Mouse (Mus musculus) T-helper 17 cell (primary cell): Measurements from ENCODE around the gene Atp13a3.

Source experiments
- in situ Hi-C, 2 experiments: fragments of 300-600 bp; cut with MboI, MseI; formaldehyde crosslinking; loops; 1 replicate in 1 of 2; 2 replicates in 1 of 2; pipeline ENCODE4 v1.15.1; 2025; ENCODE audit warnings: high pct_unique_total_duplicates in 2 of 2

The Atp13a3 gene

DNA sequence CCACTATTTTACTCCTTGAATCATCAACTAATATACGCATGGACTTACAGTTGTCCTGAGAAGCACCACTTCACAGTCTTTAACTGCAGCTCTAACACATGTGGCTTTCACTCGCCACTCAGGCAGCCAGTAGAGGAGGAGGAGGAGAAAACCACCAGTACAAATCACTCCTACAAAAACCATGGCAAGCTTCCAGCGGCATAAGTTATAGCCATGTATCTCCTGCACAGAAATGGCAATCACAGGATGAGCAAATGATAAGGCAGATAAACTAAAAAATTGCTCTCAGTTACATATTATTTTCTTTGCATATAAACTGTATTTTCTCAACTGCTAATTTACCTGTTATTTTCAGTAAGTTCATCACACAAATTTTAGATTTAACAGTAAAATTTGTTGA is 43.2 kb downstream of the Atp13a3 start:
- in situ Hi-C loops: no loop called here

DNA sequence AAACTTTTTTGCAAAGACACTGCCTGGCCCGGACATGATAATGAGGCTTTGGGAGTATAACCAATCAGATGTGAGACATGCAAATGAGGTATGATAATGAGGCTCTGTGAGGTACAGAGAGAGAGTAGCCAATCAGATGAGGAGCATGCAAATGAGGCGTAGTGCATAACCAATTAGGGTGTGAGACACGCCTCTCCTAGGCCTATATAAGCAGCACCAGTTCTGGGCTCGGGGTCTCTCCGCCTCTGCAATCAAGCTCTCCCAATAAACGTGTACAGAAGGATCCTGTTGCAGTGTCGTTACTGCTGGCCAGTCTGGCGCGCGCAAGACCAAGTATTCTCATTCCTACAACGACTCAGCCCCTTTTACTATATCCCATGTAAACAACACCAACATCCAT is 52.3 kb downstream of the Atp13a3 start:
- in situ Hi-C loops: loop anchor here in 1 of 2 experiments (5.0 kb wide), 1 partner anchor 36 kb away; no protein-coding TSS in a partner anchor

DNA sequence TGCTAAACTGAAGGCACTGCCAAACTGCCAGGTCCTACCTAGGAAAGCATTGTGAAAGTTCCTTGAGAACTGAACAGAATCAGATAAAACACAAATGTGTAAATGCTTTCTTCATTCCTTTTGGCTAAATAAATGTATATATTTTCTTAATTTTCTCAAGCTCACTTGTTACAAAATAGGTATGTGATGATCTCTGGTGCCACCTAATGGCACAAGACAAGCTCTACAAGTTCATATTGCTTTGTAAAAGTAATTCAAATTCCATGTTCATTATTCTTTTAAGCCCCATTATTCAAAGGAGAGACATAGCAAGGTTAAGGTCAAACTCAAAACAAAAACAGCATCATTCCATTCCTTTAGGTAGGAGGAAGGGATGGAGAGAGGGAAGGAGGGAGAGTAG is 91.5 kb downstream of the Atp13a3 start:
- in situ Hi-C loops: loop anchor here in 1 of 2 experiments (5.0 kb wide), 1 partner anchor 687 kb away; no protein-coding TSS in a partner anchor

DNA sequence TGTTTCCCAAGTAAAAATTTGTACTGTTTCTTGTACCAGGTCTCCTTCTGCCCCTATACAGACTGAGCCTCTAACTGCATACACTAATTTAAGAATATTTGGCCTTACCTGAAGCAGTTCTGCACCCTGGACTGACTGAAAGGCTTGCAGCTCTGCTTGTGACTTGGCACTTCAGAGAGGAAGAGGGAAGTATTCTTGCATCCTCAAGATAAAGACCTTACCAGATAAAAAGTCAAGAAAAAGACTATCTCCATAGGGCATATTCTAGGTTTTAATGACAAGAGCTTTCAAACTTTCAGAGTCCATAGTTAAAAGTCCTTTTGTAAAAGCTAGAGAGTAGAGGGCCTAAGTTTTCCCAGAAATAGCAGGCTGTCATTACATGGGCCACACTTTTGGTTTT is 95.1 kb downstream of the Atp13a3 start, which contains the start of gene Gp5:
TSS of gene Gp5 (minus strand) at position 133 of the 400 bp plus-strand sequence.
- in situ Hi-C loops: loop anchor here in 1 of 2 experiments (5.0 kb wide), 1 partner anchor 683 kb away; no protein-coding TSS in a partner anchor

DNA sequence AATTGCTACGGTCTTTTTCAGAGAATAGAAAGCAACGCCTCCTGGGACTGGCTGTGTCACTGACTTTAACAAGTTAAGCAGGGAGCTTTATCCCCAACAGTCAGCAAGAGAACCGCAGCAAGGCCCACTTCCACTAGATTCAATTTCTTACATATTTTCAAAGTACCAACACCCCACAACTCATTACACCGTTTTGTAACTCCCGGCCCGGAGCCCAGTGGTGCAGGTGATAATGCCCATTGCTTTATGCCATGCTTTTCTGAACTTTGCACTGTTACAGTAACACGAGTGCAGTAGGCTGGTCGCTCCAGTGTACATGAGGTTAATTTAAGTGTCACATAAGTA is 95.6 kb downstream of the Atp13a3 start:
- in situ Hi-C loops: loop anchor here in 1 of 2 experiments (5.0 kb wide), 1 partner anchor 683 kb away; no protein-coding TSS in a partner anchor

DNA sequence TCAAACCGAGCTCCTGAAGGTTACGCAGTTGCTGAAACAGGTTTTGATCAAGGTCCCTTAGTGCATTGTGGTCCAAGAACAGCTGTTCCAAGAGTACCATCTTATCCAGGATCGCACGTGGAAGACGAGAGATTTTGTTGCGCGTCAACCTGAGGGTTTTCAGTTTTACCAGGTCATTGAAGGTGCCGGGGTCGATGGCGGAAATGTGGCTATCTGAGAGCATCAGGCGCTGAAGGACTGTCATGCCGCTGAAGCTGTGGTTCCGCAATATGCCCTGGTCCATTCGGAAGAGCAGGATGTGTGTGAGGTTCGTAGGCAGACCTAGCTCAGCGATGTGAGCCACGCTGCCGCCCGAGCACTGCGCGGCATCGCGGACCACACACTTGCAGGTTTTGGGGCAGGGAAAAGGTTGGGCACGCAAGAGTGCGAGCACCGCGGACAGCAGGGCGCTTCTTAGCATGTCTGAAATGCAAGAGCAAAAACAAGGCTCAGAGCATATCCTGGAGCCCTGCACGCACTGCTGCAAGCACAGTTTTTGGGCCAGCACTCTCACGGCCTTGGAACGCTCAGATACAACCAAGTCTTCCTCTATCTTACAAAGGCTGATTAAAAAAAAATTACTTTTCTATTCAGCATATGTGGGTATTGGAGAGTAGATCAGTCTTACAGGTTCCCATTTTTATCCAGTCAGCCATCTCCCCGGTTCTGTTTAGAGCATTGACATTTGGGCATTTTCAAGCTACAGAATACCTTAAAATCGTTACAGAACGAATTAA is 96.2 kb downstream of the Atp13a3 start:
- in situ Hi-C loops: loop anchor here in 1 of 2 experiments (5.0 kb wide), 1 partner anchor 682 kb away; no protein-coding TSS in a partner anchor

DNA sequence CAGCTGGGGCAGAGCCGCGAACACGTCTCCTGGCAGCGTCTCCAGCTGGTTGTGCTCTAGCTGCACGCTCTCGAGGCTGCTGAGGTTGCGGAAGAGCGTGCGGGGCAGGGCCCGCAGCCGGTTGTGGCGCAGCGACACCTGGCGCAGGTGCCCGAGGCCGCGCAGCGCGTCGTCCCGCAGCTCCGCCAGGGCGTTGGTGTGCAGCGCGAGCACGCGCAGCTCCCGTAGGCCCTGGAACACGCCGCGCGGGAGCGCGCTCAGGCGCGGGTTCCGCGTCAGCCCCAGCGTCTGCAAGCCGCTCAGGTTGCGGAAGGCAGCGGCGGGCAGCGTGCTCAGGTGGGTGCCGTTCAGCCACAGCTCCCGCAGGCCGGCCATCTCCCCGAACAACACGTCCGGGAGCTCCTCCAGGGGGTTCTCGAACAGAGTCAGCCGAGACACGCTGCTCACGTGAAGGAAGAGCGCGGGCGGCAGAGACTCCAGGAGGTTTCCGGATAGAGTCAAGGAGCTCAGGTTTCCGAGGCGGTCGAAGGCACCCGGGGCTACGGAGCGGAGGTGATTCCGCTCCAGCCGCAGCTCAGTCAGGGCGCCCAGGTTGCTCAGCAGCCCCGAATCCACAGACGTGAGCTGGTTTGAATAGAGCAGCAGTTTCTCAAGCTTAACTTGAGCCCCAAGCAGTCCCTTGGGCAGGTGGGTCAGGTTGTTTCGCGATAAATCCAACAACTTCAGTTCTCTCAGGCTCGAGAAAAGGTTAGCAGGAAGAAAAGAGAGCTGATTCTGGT is 97.0 kb downstream of the Atp13a3 start:
- in situ Hi-C loops: no loop called here

DNA sequence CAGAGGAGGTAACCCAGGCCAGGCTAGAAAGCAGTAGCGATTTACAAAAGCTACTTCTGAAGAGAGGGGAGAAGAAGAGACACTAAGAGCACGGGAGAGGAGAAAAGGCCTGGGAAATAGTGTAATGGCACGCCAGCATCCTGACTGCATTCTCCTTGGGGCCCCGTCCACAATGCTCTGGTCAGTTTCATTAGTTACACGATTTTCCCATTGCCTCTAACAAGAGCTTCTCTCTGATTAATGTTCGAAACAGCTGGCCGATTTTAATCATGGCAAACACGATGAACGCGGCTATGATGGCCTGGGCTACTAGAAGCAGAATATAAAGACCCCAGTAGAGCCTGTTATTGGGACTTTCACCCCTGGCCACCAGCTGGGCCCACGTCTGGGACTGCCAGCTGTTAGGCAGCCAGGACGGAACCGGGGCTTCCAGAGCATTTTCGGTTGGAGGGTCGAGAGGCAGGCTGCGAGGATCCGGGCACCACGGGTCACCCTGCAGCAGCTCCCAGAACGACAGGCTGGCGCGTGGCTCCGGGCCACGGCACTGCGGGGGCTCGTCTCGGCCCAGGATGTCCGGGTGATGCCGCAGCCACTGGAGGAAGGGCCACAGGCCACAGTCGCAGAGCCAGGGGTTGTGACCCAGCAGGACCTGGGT is 97.7 kb downstream of the Atp13a3 start:
- in situ Hi-C loops: no loop called here

DNA sequence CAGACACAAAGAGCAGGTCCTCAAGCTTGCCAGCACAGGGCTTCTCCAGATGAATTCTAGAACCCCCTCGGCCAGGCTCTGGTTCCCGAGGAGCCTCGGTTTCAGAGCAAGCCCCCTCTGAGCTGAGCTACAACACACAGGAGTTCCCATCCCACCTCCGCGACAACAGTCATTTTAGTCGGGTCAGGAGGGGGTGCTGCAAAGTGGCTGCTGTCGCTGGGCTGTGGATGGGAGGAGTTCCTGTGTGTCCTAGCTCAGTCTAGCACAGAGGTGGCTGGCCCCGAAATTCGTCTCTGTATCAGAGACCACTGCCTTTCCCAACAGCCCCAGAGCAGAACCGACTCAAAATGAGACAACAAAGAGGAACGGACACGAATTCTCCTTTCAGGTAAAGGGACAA is 98.5 kb downstream of the Atp13a3 start:
- in situ Hi-C loops: no loop called here

DNA sequence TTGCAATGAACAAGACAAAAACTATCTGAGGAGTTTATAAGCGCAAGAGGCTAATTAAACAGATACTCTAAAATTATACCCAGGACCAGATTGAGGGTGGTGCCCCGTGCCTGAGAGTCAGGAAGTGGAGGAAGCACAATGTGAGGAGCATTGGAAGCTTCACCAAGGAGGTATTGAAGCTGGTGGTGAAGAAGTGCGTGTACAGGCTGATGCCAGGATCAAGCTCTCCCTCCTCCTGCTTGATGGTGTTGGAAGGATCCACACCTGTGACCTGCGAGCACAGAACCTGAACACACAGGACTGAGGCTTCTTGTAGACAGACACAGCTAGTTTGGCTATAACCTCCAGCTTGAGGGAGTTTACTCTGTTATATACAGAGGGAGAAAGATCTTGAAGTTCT is 99.7 kb downstream of the Atp13a3 start:
- in situ Hi-C loops: no loop called here

DNA sequence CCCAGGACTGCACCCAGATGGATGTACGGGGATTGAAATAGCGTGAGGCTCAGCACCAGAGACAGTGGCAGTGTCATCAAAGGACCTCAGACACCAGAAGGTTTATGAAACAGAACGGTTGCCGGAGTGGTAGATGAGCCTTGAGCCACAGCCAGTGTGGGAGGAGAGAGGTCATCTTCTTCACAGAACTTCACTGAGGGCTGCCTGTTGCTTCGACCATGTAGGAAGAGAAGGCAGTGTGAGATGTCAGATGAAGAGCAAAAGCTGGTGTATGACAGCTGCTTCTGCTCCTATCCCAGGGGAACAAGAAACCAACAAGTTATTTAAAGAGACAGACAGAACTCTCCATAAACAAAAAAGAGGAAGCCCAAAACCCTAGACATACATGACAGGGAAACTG is 101.5 kb downstream of the Atp13a3 start:
- in situ Hi-C loops: no loop called here

DNA sequence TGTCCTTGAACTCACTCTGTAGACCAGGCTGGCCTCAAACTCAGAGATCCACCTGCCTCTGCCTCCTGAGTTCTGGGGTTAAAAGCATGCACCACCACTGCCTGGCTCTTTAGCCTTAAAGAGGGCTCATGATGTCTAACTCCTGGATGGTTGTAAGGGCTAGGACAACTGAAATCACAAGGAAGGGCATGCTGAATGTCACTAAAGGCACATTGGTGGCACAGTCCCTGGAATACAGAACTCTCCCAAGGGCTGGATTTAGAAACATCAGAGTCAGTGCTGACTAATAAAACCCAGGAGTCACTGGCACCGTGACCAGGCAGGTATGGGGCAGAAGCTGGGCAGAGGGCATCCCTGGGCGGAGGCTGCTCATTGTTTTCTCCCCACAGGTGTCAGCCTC is 102.4 kb downstream of the Atp13a3 start:
- in situ Hi-C loops: no loop called here

DNA sequence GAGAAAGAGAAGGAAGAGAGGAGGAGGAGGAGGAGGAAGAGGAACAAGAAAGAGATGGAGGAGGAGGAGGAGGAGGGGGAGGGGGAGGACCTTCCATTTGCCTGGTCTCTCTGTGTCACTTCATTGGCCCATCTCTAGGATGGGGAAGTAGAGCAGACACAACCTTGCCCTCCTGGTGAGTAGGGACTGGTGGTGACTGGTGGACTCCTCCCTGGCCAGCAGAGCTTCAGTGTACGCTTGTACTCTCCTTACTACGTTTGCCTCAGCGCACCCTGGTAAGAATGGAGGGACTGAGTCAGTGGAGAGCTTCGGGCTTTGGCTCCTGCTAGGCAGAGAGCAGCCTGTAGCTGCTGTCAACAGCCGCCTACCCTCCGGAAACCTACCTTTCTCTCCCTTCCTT is 103.1 kb downstream of the Atp13a3 start:
- in situ Hi-C loops: no loop called here

DNA sequence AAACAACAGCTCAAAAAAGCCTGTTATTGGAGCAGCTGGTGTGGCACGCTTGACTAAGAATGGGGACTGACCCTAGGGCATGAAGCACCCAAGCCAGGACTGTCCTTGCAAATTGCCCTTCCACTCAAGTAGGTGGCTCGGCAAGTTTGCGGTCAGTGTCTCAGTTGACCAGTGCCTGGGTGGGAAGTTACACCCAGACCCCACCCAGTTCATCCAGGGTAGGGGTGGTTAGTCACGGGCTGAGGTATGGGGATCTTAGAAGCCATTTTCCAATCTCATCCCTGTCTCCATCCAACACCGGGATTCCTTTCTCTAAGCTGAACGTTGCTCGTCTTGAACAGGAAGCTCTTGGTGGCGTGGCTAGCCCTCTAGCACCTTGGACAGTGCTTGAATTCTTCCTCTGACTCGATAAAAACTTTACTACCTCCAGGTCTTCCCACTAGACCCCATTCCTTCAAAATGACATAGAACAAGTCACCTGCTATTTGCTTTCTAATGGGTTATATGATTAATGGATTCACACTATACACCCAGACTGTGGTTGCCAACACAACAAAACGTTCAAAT is 106.0 kb downstream of the Atp13a3 start:
- in situ Hi-C loops: no loop called here

DNA sequence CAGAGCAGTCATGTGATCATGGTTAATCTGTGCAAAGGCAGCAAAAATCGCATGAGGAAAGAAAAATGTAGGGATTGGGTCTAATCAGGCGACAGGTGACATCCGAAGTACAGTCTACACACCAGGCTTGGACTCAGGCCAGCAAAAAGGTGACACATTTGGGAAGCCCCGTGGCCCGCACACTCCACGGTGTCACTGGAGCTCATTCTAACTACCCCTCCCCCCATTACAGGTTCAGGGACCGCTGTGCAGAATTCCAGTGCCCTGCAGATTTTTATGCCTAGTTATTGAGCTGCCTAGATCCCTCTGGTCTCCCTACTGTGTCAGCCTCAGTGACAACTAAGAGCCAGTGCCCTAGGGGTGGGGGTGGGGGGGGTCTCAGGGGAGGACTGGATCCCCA is 108.3 kb downstream of the Atp13a3 start:
- in situ Hi-C loops: no loop called here

DNA sequence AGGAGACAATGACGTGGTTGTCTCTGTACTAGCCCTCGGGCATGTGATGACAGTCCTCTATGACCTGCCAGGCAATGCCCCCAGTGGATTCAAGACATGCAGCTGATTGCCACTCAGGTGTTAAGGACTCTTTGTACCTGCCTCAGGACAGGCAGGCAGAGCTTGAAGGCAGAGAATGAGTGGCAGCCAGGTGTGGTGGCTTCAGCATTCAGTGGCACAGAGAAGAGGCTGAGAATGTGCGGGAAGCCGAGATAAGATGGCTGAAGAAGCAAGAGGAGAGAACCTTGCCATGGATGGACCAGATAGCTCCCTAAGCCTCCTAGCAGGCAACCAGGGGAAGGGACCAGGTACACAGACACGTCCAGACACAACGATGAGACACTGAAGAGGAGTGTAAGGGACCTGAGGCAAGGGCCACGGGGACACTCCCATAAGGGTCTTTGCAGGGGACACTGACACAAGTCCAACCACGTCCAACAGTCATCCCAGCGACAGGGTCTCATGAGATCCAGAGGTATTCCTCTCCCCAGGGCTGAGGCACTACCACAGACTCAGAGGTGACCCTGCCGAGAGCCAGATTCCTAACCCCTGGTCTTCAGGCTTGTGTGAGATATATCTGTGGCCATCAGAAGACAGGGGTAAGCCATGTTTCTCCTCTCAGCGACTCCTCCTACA is 109.0 kb downstream of the Atp13a3 start:
- in situ Hi-C loops: no loop called here

DNA sequence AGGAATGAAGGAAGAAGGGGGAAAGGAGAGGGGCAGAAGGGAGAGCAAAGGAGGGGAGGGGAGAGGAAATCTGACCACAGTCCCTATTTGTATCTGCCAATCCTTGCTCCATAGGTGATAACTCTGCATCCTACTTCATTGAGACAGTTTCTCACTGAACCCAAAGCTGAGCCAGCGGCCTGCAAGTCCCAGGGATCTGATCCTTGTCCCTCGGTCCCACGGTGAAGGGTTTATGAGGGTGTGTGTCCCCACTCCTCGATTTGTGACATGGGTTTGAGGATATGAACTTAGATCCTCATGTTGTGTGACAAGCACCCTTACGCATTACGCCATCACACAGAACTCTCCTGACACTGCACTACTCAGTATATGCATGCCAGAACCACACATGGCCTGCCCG is 110.7 kb downstream of the Atp13a3 start:
- in situ Hi-C loops: no loop called here

DNA sequence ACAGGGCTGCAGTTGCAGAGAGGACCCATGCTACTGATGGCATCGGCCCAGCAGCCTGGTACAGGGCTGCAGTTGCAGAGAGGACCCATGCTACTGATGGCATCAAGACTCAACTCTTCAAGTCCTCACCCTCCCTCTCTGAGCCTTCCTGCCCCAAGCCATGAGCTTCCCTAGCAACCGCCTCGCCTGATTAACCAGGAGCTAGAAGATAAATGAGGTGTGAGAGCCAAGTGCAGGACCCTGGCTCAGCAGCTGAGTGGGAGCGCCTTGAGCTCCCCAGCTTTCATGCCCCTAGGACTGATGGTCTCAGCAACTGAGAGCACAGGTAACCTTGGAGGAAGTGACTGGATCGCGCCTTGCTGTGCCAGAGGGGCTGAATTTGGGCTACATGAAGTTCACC is 115.3 kb downstream of the Atp13a3 start:
- in situ Hi-C loops: no loop called here

DNA sequence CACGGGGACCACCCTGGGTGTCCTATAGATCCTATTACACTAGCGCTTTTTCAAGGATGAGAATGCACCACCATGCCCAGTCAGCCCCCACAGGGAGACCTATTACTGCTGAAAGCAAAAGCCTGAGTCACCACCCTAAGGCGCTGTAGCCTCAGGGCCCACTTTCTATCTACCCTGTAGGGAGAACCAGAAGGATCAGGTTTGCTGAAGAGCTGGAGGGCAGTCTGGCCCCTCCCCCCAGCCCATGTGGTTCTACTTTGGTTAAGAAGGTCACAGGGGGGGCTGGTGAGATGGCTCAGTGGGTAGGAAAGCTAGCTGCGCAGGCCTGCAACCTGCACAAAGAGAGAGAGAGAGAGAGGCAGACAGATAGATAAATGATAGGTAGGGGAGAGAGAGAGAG is 120.1 kb downstream of the Atp13a3 start:
- in situ Hi-C loops: no loop called here

DNA sequence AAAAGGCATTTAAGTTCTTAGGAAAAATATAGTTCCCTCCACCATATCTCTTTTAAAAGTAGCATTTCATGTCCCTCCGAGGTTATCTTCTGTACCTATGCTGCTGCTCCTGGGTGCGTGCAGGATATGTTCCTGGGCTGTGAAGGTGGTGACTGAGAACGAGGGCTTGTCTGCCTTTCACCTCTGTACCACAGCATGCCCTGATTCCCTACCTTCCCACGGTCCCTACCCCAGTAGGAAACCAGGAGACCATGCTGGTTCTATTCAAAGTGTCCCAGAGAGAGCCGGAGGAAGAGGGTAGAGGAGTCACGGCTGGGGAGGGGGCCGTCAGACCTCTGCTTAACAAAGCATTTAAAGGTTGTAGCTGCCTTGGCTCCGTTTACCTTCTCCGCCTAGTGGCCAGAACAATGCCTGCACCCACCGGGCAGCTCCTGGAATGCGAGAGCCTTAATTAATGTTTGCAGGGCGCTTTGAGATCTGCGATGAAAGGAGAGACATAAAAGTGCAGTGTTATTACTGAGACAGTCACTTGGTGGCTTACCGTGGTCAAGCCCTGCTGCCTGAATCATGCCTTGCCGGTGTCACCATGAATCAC is 121.9 kb downstream of the Atp13a3 start:
- in situ Hi-C loops: no loop called here
